Mouse (Mus musculus): ENCODE data around the gene Selenof.

Gene Selenof

DNA sequence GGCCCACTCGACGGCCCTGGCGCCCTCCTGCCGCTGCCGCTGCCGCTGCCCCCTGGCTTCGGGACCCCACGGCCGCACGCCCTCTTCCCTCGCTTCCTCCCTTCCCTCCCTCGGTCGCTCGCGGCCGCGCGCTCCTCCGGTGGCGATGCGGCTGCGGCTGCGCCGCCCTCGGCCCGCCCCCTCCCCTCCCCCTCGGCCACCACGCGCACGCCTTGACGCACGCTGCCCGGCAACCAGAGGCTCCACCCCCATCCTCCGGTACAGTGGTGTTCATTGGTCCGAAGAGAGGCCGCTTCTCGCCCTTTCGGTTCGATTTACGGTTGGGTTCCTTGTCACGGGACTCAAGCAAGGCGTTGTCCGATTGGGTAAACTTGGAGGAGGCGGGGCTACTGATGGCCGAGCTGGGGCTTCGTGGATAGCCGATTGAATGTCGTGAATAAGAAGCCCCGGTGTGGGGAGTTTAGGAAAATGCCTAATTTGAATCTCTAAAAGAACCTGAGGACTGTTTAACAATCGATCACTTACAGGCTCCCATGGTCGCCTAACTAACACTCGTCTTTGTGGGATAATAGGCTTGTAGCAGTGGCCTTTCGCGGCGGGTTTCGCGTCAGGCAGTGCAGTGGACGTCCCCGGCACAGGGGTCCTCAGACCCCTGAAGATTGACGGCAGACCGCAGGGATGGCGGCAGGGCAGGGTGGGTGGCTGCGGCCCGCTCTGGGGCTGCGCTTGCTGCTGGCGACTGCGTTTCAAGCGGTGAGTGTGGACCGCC is at the start of gene Selenof, which contains the start of gene Hs2st1:
Selenof (plus strand) TSS at position 258 of the 769 bp plus-strand sequence.
Hs2st1 (minus strand) TSS at position 135 of the 769 bp plus-strand sequence.
- peak; percentile 87 to 95 for DNase-seq

DNA sequence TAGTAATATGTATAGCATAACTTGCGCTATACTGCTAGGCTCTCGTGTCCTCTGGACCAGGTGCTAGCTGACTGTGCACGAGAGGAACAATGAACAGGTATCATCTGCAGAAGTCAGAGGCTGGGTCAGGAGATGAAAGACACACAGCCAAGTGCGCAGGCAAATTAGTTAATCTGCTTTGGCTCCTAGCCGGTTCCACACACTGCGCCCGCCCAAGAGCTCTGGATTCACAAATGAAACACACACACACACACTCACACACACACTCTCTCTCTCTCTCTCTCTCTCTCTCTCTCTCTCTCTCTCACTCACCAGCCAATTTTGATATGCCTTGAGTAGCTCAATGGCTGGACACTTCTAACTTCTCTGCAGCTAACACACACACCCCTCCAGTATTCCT is 42.2 kb upstream of the Selenof start:
- DNase-seq: no peak

DNA sequence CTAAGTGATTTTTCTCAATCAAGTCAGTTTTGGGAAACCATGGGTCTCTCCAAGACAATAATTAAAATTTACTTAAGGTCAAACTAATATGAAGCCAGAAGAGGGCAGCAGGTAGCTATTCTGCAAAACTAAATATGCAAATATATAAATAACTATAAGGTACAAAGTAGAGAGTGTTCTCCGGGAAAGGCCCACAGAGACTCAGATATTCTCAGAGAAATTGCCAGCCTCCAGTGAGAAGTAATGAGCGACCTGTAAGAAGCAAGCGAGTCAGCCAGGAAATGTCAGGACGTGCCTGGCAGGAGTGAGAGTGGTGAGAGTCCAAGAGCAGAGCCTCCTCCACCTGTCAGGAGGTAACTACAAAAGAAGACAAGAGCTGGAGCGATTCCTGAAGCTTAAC is 39.1 kb upstream of the Selenof start:
- no peak for DNase-seq

DNA sequence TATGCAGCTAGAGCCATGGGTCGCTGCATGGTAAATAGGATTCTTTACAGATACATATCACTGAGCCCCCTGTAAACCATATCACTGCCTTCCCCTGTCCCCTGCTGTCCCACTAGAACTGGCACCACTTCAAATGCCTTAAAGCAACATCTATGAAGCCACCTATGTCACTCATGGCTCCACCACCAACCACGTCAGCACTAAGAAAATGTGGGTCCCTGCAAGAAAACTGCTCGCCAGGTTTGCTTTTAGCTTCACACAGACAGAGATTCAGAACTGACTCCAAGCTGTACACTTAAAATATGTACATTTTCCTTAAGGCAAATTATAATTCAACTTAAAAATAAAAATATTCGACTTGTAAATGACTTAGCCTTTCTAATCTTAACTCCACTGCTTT is 35.0 kb upstream of the Selenof start:
- DNase-seq: no peak

DNA sequence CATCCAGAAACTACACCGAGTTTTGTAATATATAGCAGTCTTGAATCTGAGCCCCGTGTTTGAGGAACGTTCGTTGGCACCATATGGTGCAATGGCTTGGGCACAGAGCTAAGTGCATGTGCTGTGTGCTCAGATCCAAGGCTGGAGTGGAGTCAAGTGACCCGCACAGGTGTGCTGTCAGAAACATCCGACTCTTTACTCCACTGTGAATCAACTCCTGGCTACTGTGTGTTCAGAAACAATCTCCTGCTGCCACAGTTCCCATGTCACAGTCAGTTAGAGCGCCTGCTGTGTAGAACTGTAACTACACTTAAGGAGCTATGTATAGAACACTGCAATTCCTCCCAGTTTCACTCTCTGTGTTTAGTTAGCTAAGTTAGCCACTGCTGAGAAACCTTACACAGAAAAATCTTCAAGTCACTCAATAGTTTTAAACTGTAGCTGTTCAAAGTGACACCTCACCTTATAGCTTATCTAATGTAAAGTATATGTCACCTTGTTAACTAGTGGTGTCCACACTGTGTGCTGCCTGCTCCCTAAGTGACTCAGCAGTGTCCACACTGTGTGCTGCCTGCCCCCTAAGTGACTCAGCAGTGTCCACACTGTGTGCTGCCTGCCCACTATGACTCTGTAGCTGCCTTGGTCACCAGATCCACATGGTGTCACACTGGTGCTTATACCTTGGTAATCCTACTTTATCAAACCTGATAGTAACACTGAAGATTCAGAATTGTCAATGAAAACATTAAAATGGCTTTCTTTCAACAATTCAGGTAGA is 32.8 kb upstream of the Selenof start:
- no peak for DNase-seq

DNA sequence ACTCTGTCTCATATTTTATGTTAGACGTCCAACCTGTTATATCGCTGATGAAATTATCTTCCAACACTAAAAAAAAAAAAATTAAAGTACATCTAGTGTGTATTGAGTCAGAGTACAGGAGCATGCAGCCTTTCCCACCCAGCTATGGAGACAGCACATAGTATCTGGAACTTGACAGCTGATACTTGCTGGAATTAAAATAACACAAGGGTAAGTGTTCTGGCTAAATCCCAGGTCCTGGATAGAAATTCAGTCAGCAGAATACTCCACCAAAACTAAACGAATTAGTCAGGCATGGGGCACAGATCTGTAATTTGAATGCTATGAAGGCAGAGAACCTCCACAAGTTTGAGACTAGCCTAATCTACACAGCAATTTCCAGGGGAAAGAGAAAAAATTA is 31.1 kb upstream of the Selenof start:
- no peak for DNase-seq

DNA sequence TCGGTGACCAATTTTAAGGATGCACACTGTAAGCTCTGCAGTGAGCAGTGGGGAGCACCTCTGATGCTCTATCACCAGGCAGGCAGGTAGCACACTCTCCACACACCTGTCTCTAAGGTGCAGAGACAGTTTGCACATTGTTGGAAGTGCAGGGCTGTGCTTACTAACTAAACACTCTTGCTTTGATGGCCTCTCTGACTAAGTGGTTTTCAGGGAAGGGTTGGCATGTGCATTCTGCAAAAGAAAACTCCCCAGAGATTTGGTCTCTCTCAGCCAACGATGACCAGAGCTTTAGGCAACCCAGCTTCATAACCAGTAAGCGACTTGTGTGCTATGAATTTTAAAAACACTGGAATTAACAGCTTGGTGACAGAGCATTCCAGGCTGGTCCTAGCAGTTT is 29.3 kb upstream of the Selenof start:
- DNase-seq: no peak

DNA sequence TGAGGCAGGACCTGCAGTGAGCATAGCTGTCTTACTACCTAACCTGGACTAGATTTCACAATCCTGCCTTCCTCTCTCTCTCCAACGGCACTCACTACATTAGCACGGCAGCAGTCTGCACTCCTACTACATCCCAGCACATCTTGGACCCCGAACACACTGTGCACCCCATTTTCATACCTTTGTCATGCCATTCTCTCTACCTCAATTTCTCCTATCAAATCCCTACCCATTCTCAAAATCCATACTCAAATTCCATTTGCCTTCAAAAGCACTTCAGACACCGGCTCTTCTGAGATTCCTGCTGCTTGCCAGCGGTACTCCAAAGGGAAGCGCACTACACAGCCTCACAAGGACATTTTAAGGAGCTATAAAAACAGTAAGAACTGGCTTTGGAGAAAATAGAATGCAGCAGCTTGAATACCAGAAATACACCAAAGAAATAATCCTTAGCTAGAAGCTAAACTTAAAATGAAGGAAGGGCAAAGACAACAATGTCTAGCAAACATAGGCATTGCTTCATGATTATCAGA is 28.1 kb upstream of the Selenof start:
- no peak for DNase-seq

DNA sequence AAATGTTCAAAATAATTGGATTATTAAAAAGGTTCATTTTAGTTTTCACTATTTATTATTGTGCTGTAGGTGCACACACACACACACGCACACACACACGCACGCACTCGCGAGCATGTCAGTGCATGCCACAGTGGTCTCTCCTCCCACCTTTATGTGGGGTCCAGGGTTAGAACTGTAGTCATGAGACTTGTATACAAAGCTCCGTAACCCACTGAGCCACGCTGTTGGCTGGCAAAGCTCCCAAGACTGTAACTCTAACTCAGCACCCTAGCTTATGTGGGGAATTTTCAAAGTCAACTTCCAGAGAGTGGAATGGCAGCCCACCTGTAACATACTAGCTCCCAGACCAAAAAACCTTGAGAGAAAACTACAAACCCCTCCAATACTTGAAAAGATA is 25.0 kb upstream of the Selenof start:
- no peak for DNase-seq

DNA sequence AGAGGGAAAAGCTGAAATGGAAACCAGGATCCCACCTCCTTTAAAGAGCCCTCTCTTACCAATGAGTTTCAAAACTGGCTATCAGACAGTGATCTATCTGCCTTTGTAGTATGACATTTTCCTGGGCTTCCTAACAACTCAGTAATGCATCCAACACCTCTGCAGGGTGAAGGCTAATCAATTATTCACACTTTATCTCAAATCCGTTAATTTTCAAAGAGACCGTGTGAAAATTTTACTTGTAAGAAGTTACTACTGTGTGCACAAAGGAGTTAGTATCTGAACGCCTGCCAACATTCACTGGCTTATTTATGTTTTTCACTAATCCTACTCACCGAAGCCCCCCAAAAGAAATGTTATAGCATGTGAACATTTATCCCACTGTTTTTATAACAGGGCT is 24.3 kb upstream of the Selenof start:
- DNase-seq: no peak

DNA sequence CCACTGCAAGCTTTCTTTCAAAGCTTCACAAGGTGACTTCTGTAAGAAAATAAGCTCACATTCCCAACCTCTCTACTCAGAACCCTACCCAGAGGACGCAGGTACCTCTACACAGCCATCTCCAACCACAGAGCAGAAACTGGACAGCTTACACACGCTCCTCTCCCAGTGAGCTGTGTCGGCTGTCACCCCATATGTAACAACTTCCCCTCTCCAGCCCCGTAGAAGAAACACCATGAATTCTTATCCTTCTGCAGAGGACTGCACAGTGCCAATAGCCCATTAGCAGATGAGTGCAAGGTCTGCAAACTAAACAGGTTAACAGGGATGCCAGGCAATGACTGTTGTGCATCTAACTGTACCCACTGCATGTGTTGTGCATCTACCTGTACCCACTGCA is 23.6 kb upstream of the Selenof start:
- no peak for DNase-seq

DNA sequence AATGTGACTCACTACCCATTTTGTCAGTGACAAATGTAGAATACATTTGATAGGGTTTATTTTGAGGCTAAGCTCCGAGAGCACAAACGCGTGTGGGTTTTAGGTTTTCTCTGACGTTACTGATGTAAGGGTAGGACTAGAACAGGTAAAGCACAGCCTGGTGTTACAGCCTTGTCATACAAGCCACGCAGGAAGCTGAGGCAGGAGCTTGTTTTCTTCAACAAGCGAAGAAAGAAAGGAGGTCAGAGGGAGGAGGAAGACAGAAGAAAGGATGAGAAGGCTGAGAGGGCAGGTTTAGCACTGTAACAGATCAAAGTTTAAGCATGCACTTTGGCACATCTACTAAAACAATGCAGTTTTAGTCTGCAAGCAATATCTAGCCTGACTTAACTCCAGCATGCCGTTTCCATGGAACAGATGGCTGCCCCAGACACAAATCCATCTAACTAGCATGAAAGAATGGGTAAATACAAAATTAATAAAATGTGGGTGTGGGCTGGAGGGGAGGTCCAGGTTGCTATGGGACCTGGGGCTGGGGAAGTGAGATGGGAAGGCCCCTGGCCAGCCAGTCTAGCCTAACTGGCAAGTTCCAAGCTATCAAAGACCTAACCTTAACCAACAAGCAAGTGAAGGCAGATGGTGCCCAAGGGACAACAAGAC is 21.8 kb upstream of the Selenof start:
- DNase-seq: no peak

DNA sequence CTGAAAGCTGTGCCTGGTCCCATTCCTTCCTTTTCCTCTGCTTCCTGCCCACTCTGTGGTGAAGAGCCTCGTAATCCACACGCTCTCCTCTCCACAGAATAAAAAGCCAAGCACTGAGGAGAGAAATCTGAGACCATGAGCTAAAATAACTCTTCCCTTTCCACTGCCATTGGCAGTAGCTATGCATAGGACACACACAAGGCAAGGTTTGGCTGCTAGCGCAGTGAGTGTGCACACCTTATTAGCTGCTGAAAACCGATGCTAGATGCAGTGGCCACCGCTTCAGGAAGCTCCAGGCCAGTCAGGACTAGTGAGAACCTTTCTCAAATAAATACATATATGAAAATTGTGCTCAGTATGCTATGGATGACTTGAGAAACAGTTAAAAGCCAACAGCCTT is 20.1 kb upstream of the Selenof start:
- DNase-seq: no peak

DNA sequence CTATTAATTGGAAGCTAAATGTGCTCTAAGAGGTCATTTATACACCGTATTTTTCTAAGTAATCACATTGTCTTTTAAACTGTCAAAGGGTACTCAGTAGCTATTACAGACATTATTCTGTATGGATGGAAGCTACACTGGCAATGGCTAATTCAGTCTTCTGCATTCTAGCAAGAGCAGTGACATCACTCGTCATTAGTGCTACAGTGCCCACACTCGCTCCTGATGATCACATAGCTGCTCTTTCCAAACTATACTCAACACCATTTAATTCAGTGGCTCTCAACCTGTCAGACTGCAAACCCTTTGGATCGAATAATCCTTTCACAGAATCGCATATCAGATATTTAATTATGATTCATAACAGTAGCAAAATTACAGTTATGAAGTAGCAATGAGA is 19.4 kb upstream of the Selenof start:
- no peak for DNase-seq

DNA sequence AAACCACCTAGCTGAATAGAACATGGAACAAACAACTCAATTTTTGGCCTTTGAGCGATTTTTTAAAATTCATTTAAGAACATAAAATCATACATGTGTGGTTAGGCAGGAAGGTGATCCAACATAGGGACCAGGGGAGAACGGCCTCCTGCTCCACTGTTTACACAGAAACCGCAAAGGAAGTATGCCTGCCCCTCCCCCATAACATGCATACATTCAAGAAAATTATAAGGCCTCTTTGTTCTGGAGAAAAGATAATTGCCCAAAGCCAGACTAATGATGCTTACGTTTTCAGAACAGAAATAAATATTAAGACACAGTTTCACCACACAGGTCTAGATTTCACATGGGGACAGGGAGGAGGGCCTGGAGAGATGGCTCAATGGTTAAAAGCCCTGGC is 18.7 kb upstream of the Selenof start:
- DNase-seq: no peak

DNA sequence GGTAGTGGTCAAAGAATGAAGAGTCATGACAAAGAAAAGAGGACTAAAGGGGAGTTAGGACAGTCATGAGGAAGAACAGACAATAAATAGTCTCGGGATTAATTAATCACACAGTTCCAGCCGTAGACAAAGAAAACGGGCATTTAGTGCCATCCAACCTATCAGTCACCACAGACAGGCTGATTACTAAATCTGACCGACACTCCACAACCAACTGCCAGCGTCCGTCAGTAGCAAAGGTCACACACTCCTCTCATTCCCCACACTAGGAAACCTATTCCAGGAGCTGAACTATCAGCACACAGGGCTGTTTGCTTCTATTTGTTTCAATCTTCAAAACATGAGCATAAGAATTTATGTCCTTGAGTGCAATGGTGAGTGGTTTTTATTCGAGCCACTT is 16.2 kb upstream of the Selenof start:
- DNase-seq: no peak

DNA sequence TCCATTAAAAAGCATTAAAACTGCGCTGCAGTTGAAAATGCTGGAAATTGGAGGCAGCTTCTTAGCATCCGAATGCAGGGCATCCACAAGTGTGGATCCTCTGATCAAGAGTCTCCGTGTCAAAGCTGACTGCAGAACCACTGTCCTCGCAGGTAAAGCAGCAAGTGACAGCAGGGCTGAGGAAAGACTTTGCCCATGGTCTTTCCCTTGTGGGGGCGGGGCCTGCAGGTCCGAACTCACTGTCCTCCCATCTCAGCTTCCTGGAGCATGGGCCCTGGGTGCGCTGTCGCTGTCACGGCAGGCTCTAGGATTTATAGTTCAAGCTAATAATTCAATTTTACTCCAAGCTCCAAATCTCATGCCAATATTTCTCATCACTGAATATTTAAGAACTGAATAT is 15.6 kb upstream of the Selenof start:
- DNase-seq: no peak

DNA sequence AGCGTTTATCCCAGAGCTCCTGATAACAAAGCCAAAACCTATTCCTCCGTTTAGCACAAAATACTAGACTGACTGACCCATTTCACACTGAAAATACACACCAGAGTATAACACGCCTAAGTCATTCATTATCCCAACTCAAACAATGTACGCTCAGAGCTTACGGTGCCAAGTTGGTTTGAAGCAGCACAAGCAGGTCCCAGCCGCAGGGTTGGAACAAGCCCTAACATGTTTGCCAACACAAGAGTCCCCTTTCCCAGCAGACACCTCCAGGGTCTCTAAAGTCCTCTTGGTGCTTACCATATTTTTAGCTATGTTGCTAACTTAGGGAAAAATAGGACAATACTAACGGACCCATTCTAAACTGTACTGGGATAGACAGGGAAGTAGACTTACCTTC is 15.0 kb upstream of the Selenof start:
- no peak for DNase-seq

DNA sequence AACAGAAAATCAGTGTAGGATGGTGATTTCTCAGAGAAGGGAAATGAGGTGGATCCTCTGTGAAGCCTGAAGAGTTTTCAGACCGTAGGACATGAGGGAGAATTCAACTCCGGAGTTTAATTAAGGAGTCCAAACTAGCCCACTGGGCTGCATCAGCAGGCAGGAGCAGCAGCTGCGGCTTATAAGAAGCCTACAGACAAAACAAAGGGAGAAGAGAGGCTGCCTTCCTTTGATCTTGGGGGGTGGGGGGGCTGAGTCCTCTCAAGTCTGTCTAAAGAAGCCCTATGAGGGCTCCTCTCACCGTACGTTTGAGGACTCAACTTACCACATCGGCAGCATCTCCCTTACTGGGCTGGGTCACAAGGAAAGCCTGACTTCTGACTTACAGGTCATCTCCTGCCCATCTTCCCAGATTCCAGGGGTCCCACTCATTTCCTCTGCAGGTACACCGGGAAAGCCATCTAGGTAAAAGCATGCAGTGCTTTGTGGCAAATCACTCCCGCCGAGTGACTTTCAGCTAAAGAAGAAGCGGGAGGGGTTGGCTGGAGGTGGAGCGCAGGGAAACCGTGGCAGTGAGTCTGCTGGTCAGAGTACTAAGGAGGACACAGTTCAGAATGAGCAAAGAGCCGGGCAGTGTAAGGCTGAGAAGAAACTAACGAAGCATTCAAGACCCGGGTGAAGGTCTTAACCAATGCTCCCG is 13.3 kb upstream of the Selenof start:
- DNase-seq: no peak

DNA sequence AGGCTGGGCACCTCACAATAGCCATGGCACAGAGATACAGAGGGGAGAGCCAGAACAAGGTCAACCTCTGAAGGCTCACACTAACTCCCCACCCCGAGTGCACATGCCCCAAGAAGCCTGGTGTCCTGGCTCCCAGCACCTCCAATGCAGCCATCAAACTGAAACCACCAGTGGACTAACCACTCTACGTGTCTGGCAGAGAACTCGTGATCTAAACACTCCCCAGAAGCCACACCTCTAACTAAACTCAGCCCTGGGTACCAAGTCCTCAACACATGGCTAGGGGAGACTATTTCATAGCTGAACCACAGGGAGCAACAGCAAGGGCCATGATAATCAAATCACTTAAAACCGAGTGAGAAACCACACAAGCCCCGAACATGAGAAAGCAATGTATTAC is 11.8 kb upstream of the Selenof start:
- no peak for DNase-seq

DNA sequence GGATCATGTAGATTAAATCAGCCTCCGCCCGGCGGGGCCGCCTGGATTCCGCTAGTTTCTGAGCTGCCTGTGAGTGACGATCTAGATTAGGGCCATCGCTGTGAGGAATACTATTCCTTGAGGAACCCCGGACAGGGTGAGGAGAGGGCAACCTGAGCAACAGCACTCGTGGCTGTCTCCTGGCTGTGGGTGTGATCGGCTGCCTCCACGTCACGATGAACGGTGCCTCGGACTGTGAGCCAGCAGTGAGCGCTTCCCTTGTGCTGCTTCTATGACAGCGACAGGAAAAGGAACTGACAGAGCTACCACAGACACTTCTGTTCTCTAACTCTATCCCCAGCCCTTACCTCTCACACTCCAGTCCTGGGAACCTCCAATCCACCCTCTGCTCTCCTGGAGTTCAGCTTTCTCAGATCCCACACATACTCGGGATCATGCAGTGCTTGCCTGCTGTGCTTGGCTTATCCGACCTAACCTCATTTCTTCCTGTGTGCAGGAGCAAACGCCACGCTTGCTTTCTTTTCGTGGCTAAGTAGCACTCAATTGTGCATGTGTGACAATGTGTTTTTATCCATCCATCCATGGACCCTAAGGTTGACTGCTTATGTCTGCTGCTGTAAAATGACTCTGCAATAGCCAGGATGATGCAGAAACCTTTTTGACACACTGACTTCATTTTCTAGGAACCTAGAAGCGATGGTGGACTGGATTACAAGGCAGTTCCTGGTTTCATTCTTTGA is 8.4 kb upstream of the Selenof start:
- DNase-seq: peak in 1 of 2 experiments; percentile 26

DNA sequence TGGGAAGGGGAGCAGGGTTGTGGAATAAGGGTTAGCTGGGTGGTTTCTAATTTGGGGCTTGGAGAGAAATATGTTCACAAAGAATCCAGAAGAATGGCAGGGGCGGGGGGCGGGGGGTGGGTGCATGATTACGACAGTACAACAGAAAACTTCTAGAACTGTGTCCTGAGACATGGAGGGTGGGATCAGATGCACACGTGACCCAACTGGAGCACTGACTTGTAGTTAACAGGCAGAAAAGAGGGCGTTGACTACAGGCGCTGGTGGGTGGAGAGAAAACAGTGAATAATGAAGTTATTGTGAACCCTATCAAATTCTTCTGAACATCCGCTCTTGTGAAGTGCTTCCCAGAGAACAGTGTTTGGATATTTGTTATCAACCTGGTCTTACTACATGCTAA is 6.2 kb upstream of the Selenof start:
- DNase-seq: no peak

All from spleen, adult 18-20 months (tissue).